Mouse (Mus musculus): ENCODE measurements around the gene St8sia4.
"Not testable (repeated sequence)": the region's sequence is repeated elsewhere in the genome, so short reads cannot be mapped to it uniquely, and the experiment has no call there.

St8sia4 gene

DNA sequence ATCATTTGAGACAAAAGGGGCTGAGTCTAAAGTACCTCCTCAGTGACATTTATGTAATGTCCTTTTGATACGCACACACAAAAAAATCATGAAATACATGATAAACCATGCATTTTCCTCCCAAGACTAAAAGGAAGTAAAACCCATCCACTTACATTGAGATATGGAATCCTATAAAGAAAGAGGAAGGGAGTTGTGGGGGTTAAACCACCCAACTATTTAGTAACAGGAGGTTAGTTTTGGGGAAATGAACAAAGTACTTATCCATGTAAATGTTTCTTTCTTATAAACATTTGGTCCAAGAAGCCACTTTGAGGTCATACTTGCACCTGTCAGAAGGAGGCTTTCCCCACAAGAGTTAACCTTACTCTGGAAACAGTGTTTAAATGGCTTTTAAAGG, 69.3 kb downstream of the St8sia4 start:
- CTCF ChIA-PET, result no interaction called here

DNA sequence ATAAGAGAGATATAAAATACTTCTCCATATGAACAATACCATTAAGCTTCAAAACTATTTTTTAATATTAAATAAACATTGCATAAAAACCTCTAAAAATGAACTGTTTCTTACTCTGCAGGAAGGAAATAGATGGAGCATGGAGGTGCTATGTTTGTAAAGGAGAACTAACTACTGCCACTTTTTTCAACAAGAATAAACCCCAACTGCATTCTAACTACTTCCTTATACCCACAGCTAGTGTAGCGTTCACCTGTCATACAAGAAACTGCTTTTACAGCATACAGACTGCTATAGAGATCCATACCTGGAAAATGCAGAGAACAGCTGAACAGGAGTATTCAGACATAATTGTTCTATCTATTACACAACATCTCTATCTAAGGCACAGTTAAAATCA, 70.5 kb downstream of the St8sia4 start:
- CTCF ChIA-PET, result interaction anchor here (0.5 kb wide), 1 partner anchor 714 kb away, joined by 3 read pairs; no protein-coding TSS in a partner anchor

- CTCF ChIA-PET, result no interaction called here
Measured at GRCm38 (mm10) chr1:95591101-95591500, 76.3 kb downstream of the St8sia4 start.

DNA sequence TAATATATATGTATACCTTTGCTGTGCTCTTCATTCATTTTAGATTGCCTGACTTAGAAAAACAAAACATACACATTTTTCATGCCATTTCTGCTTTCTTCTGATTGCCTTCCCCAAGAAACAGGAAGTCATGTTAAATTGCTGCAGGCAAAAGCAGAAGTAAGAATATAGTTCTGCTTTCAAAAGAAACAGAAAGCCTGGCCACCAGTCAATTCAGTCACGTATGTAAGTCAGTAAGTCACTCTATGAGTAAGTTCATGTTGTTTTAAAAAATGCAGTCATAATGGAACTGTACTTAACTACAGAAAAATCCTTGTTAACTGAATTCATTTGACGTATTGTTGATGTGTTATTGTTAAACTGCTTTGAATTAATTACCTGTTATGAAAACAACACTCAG, 77.3 kb downstream of the St8sia4 start:
- CTCF ChIA-PET, result no interaction called here

GRCm38 (mm10) chr1:95589471-95589870, 77.9 kb downstream of the St8sia4 start:
- CTCF ChIA-PET, result no interaction called here

DNA sequence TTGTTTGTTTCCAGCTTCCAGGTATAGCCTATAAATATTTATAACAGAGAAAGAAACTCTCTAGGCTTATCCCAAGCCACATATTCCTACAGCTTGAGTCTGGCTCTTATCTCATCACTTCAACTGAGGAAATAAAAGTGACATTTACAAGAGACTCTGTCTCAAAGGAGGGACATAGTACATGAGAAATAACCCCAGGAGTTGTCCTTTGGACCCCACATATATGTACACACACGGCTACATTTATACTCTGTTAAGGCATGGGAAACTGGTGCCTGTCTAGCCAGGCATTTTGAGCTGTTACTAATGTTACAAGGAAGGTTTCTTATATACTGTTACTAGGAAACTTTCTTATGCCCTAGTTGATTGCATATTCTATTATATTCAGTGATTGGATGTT, 84.1 kb downstream of the St8sia4 start:
- CTCF ChIA-PET, result interaction anchor here (0.6 kb wide), 1 partner anchor 13 kb away, joined by 13 read pairs; no protein-coding TSS in a partner anchor

- CTCF ChIA-PET, result no interaction called here
Measured at GRCm38 (mm10) chr1:95582264-95582663, 85.1 kb downstream of the St8sia4 start.

DNA sequence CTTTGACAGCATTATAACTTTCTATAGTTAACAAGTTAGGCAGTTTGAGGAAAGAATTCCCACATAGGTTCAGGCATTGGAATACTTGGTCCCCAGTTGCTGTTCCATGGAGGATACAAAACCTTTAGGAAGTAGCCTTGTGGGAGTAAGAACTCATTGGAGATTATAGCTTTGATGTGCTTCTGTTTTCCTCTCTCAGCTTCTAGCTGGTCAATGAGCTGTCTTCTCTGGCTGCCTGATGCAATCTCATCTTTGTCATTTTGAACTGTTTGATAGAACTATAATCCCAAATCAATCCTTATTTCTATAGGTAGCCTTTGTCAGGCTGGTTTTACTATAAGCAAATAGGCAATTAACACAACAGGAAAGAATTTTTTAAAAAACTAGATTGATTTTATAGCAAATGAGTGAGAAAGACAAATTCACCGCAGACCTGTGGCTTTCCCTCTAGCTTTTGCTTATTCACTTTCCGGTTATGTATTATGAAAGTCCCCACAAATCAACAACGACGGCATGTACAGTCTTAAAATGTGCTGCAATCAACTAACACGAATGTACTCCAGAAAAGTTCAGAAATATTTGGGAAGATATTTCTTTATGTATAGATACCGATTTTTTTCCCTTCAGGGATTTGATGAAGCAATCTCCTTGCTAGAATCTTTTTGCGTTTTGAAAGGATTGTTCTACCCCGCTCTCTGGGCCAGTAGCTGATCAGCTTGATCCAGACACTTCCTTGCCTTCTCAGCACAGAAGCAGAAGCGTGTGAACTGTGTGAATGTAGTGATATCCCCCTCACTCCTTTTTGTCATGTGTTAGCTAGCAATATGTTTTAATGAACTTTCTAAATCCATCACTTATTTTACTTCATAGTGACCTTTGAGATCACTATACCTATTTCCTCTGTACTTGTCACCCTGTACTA, 94.5 kb downstream of the St8sia4 start:
- CTCF ChIA-PET, result no interaction called here

DNA sequence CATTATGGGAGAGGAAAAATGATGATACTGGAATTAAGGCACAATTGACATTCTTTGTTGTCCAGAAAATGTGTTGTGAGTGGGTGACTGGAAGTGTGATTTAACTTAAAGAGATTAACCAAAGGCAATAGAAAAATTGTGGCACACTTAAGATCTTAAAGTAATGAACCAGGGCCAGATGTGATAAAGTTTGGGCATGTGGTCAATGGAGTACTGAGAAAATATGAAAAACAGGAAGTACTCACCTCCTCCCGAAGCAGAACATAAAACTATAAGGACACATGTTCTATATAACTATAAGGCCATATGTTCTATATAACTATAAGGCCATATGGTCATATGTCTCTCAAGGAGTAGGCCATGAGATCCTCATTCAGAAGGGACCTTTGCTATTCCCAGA, 96.3 kb downstream of the St8sia4 start:
- CTCF ChIA-PET, result no interaction called here

GRCm38 (mm10) chr1:95554556-95554955, 112.8 kb downstream of the St8sia4 start:
- CTCF ChIA-PET, result not testable (repeated sequence)

- CTCF ChIA-PET, result no interaction called here
Measured at GRCm38 (mm10) chr1:95541460-95541859, 125.9 kb downstream of the St8sia4 start.

Data from spleen, embryonic (tissue).